Mouse (Mus musculus) liver, embryonic 14.5 days (tissue): ENCODE data around the gene Eef1e1. TPM values are rescaled to one million over a fixed set of nuclear protein-coding genes. Genes with fewer than 3 reads are reported as not detected.
A peak's percentile ranks its signal among the peaks of the same experiment; 100 is the strongest.

Experiments used
- ATAC-seq: fragments of 200-750 bp; cut with Nextera tagmentation; 2 replicates; pipeline ENCODE4 v1.8.0; 2017; ENCODE audit warnings: moderate number of reproducible peaks, mild to moderate bottlenecking, moderate library complexity; ENCODE audit not compliant: insufficient read depth
- DNase-seq, 3 experiments: peaks; one replicate each; pipeline ENCODE4 v3.0.0-alpha.2; 2012 to 2013; ENCODE audit warnings: low read depth in 3 of 3, low spot score in 3 of 3
- H3K27ac ChIP-seq: fragments of 300-500 bp; sonication (generic); 2 replicates; pipeline ENCODE4 v1.5.1; 2014; ENCODE audit warnings: moderate library complexity, mild to moderate bottlenecking, control low read depth, inconsistent platforms
- H3K27me3 ChIP-seq: fragments of 300-500 bp; sonication (generic); 2 replicates; pipeline ENCODE4 v1.6.1; 2014; ENCODE audit warnings: mild to moderate bottlenecking, low read length, moderate library complexity; ENCODE audit not compliant: control insufficient read depth, insufficient read depth
- H3K36me3 ChIP-seq: fragments of 300-500 bp; sonication (generic); replicated peaks from 2 replicates; pipeline ENCODE4 v1.6.1; 2014; ENCODE audit warnings: low read depth; ENCODE audit not compliant: control insufficient read depth, insufficient read depth
- H3K4me1 ChIP-seq, 2 experiments: fragments of 200-500 bp in 1 of 2; fragments of 300-500 bp in 1 of 2; sonication (generic) in 1 of 2; replicated peaks; 2 replicates each; pipeline ENCODE4 v1.6.1; 2012 to 2014; ENCODE audit warnings: antibody characterized with exemption in 1 of 2, inconsistent platforms in 1 of 2, low read length in 1 of 2; ENCODE audit not compliant: control insufficient read depth in 2 of 2, insufficient read depth in 2 of 2
- H3K4me2 ChIP-seq: fragments of 300-500 bp; sonication (generic); 2 replicates; pipeline ENCODE4 v1.6.1; 2014; ENCODE audit warnings: low read depth, mild to moderate bottlenecking, control low read depth, moderate library complexity
- H3K4me3 ChIP-seq, 2 experiments: fragments of 200-500 bp in 1 of 2; fragments of 300-500 bp in 1 of 2; sonication (generic) in 1 of 2; 2 replicates each; pipeline ENCODE4 v1.5.1; 2012 to 2014; ENCODE audit warnings: low read depth in 2 of 2, low read length in 2 of 2, mild to moderate bottlenecking in 2 of 2, control low read depth in 1 of 2, inconsistent platforms in 1 of 2, moderate library complexity in 1 of 2; ENCODE audit not compliant: insufficient read depth in 1 of 2
- H3K9ac ChIP-seq: fragments of 300-500 bp; sonication (generic); replicated peaks from 2 replicates; pipeline ENCODE4 v1.6.1; 2014; ENCODE audit warnings: mild to moderate bottlenecking, control low read depth, moderate library complexity
- H3K9me3 ChIP-seq: fragments of 300-500 bp; sonication (generic); 2 replicates; pipeline ENCODE4 v1.6.1; 2016; ENCODE audit warnings: low read length, mixed read lengths; ENCODE audit not compliant: control insufficient read depth
- CTCF ChIP-seq: IDR thresholded peaks from 2 replicates; pipeline ENCODE4 v1.5.1; 2016; ENCODE audit warnings: antibody characterized with exemption, low read depth, control low read depth
- EP300 ChIP-seq: IDR thresholded peaks from 2 replicates; pipeline ENCODE4 v1.6.1; 2016; ENCODE audit warnings: antibody characterized with exemption, low read depth
- WGBS: fragments of 180-500 bp; shearing (Covaris S2); extraction: QIAGEN DNeasy Blood & Tissue Kit; methylation state at CpG from one replicate; pipeline ENCODE4 v1.1.7; 2014; ENCODE audit not compliant: insufficient replicate concordance; 5-methylcytosine and 5-hydroxymethylcytosine counted together
- polyA plus RNA-seq, 2 experiments: library from polyadenylated mRNA; depleted of rRNA in 1 of 2; stranded (reverse) in 1 of 2; unstranded in 1 of 2; fragments of >200 nt; fragmentation: Nextera tagmentation in 1 of 2; extraction: Ambion mirVana in 1 of 2; gene quantifications; 2 replicates each; pipeline versions ENCODE4 v1.2.1 to v1.2.3; 2012 to 2014

Gene Eef1e1
- polyA plus RNA-seq, 2 experiments = 20.3 to 51.8 TPM

DNA sequence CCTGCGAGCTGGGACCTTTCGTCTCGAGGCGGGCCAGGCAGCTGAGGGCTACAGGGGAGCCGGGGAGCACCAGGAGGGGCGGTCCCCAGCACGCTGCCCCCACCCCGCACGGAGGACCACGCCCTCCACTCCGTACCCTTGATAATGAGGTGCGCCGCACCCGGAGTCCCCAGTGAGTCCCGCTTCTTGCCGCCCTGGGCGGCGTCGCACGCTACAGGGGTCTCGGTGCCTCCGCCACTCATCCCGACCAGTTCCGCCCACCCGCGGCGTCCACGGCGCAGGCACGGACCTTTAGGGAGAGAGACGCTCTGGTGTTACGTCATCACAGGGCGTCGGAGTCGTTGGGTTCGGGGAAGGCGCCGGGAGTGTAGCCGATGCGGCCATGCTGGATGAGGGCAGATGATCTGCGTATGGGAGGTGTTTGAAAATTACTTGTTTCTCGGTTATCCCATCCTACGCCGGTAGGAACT lies 24.0 kb downstream of the Eef1e1 start, which contains the start of gene Bloc1s5:
TSS of gene Bloc1s5 (minus strand) at position 310 of the 470 bp plus-strand sequence.
- Histone ChIP-seq H3K27me3 (no peaks in the 10 kb centered on the region), H3K4me1 (peaks cover 24 to 31% of the 10 kb centered on the region in 2 experiments), H3K9ac (peak within 1 kb of the TSS; percentile 91), H3K9me3 (no peaks in the 10 kb centered on the region), H3K27ac (peak within 1 kb of the TSS; percentile 96), H3K4me2 (peak within 1 kb of the TSS; percentile 88), H3K36me3 (no peaks in the 10 kb centered on the region), H3K4me3 (peak within 1 kb of the TSS; percentile 68 to 87)
- DNase-seq (peak; percentile 93 to 95 (median 95)), ATAC-seq (peak; percentile 91)
- TF ChIP-seq CTCF (no peak; the same call in 1 of the 2 replicates), EP300 (peak; percentile 54)
- under 1% methylated on average over 43 of the region's 44 CpGs for WGBS

- WGBS = under 1% methylated on average over 19 of the region's 19 CpGs
- DNase-seq (no peak), ATAC-seq (peak; percentile 52)
- Histone ChIP-seq H3K36me3 (no peaks in the 10 kb centered on the region), H3K27ac (peak overlapping the region; percentile 96), H3K4me3 (peak overlapping the region; percentile 68 to 87), H3K4me2 (peak overlapping the region; percentile 88), H3K27me3 (no peaks in the 10 kb centered on the region), H3K9me3 (no peaks in the 10 kb centered on the region), H3K4me1 (peaks cover 24 to 31% of the 10 kb centered on the region in 2 experiments), H3K9ac (peak overlapping the region; percentile 91)
- no peak for TF ChIP-seq CTCF
- no peak for TF ChIP-seq EP300
Measured at GRCm38 (mm10) chr13:38634256-38634799, 24.5 kb downstream of the Eef1e1 start.

- TF ChIP-seq EP300 (no peak), CTCF (no peak)
- Histone ChIP-seq H3K27me3 (no peaks in the 10 kb centered on the region), H3K4me3 (peak overlapping the region in 1 of 2 experiments; percentile 87; a peak in 2 of 4 replicates), H3K9ac (peak overlapping the region; percentile 91), H3K36me3 (no peaks in the 10 kb centered on the region), H3K4me1 (peaks cover 24 to 31% of the 10 kb centered on the region in 2 experiments), H3K9me3 (no peaks in the 10 kb centered on the region), H3K27ac (peak overlapping the region; percentile 96), H3K4me2 (peak overlapping the region; percentile 88)
- DNase-seq = no peak
- ATAC-seq = no peak
- 63% methylated on average over 6 of the region's 6 CpGs for WGBS
Measured at GRCm38 (mm10) chr13:38633287-38634000, 25.4 kb downstream of the Eef1e1 start.

DNA sequence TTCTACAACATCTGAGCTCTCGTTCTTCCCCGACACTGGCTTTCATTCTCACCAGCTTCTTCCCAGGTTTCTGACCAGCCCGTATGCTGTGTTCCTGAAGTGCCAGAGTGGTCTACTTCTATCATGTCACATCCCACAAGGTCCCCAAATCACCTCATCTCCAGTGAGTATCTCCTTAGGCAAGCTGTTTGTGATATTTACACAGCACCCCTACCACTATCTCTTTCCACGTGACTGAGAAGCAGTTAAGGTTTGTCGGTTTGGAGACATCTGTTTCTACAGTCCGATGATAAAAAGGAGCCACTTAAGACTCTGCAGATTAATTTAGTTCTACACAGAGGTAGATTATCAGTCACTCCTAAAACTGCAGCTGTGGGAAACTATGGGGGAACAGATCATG lies 26.3 kb downstream of the Eef1e1 start:
- ATAC-seq = peak; percentile 59

GRCm38 (mm10) chr13:38626229-38626525 lies 32.7 kb downstream of the Eef1e1 start:
- WGBS = 44% methylated on average over 6 of the region's 6 CpGs
- Histone ChIP-seq H3K27me3 (no peaks in the 10 kb centered on the region), H3K4me3 (no peak overlapping the region), H3K9me3 (no peaks in the 10 kb centered on the region), H3K4me1 (peaks cover 4 to 5% of the 10 kb centered on the region in 2 experiments), H3K4me2 (no peak overlapping the region), H3K9ac (peak overlapping the region; percentile 13; the same call in 1 of the 2 replicates), H3K36me3 (no peaks in the 10 kb centered on the region; the same call in 1 of the 2 replicates), H3K27ac (no peak overlapping the region; the same call in 1 of the 2 replicates)
- ATAC-seq = no peak
- no peak for TF ChIP-seq EP300
- no peak for TF ChIP-seq CTCF
- no peak for DNase-seq

More for the DNA sequence above, 26.3 kb downstream of the Eef1e1 start:
- Histone ChIP-seq H3K4me2 (peak overlapping the region; percentile 88), H3K4me1 (peaks cover 24 to 31% of the 10 kb centered on the region in 2 experiments), H3K9me3 (no peaks in the 10 kb centered on the region), H3K27me3 (no peaks in the 10 kb centered on the region), H3K4me3 (peak overlapping the region; percentile 4 to 10; a peak in 1 of 4 replicates), H3K36me3 (no peaks in the 10 kb centered on the region), H3K27ac (peak overlapping the region; percentile 96), H3K9ac (peak overlapping the region; percentile 24)
- DNase-seq = peak; percentile 69 to 77 (median 73)
- TF ChIP-seq CTCF (no peak), EP300 (peak; percentile 98)
- WGBS = 16% methylated on average over 6 of the region's 6 CpGs
